Mouse (Mus musculus): ENCODE data around the gene Olfr1494. TPM values are rescaled to one million over a fixed set of nuclear protein-coding genes. Genes with fewer than 3 reads are reported as not detected.

The Olfr1494 gene
- not detected in 2 replicates for polyA plus RNA-seq (2015; fragmentation: Nextera tagmentation; extraction: Ambion mirVana)

DNA sequence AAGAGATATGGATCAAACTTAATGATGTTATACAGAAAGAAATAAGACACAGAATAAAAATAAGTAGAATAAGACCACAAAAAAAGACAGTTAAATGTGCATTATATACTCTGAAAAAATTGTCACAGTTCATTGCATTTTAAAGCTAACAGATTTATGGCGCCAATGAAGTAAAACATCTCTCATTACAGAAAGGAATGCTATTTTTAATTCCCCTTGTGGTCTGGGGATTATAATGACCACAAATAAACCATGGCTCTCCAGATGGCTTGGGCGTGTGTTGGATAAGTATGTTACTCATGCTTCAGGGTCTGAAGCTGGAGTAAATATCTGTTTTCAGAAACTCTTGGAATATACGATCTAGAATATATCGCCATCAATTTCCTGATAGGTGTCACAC is at the start of gene Olfr1494:
Olfr1494 (plus strand) TSS at position 301 of the 400 bp plus-strand sequence.
- WGBS (ENCODE audit: insufficient replicate concordance): 66% methylated on average over 4 of the region's 4 CpGs

DNA sequence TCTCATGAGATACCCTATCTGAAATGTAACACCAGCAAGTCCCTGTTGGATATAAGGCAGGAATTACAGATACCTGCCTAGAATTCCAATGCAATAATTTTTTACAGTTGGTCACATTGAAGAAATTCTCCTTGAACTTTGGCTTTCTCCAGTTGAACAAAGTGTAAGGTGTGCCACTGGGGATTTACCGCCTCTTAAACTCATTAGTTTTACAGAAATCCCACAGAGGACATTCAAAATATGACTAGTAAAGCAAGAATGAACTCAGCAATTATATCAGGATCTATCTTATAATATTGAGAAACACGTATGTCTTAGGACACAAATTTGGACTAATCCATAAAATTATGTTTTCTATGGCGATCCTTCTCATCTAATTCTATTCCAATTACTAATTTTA is 42.6 kb upstream of the Olfr1494 start, which contains the start of gene Olfr1491:
Olfr1491 (plus strand) TSS at position 301 of the 400 bp plus-strand sequence.
- WGBS (ENCODE audit: insufficient replicate concordance): 54% methylated on average over 3 of the region's 3 CpGs
- H3K27me3 ChIP-seq: no peaks in the 10 kb centered on the region
- no peak within 1 kb of the TSS for H3K9ac ChIP-seq
- no peaks in the 10 kb centered on the region for H3K9me3 ChIP-seq (replicated peaks)
- H3K36me3 ChIP-seq (replicated peaks): no peaks in the 10 kb centered on the region
- no peak for ATAC-seq (ENCODE audit: insufficient read depth)
- no peak within 1 kb of the TSS for H3K4me3 ChIP-seq (replicated peaks)
- no peak within 1 kb of the TSS for H3K4me2 ChIP-seq
- H3K4me1 ChIP-seq (replicated peaks): no peaks in the 10 kb centered on the region
- H3K27ac ChIP-seq (replicated peaks): no peak within 1 kb of the TSS

More for the DNA sequence above, at the start of gene Olfr1494:
- Histone ChIP-seq H3K4me3 (replicated peaks) (no peak within 1 kb of the TSS), H3K27me3 (no peaks in the 10 kb centered on the region), H3K4me2 (no peak within 1 kb of the TSS), H3K9me3 (replicated peaks) (no peaks in the 10 kb centered on the region), H3K9ac (no peak within 1 kb of the TSS), H3K36me3 (replicated peaks) (no peaks in the 10 kb centered on the region), H3K27ac (replicated peaks) (no peak within 1 kb of the TSS), H3K4me1 (replicated peaks) (no peaks in the 10 kb centered on the region)
- ATAC-seq (ENCODE audit: insufficient read depth): no peak

DNA sequence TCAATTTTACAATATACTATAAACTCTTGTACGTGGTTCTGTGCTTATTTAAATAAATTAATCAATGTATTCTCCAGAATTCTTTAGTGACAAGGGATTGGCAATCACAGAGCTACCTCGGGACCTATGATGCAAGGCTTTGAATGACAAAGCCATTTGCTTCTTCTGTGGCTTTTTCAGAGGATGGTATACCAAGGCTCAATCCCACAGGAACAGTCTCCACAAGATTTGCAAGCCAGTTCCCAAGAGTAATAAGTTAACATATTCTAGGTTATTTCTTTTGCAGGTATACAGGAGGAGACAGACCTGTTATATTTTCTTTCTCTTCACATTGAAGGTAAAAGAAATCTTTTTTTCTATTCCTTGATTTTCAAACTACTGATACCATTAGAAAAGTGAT is 16.6 kb upstream of the Olfr1494 start, which contains the start of gene Olfr1493-ps1:
Olfr1493-ps1 (plus strand) TSS at position 301 of the 400 bp plus-strand sequence.
- H3K4me3 ChIP-seq (replicated peaks): no peak within 1 kb of the TSS
- no peak within 1 kb of the TSS for H3K27ac ChIP-seq (replicated peaks)
- no peak within 1 kb of the TSS for H3K4me2 ChIP-seq
- no peaks in the 10 kb centered on the region for H3K4me1 ChIP-seq (replicated peaks)
- no peak for ATAC-seq (ENCODE audit: insufficient read depth)
- no peaks in the 10 kb centered on the region for H3K36me3 ChIP-seq (replicated peaks)
- no peak within 1 kb of the TSS for H3K9ac ChIP-seq
- no peaks in the 10 kb centered on the region for H3K27me3 ChIP-seq
- 23% methylated on average over 2 of the region's 2 CpGs for WGBS (ENCODE audit: insufficient replicate concordance)
- no peaks in the 10 kb centered on the region for H3K9me3 ChIP-seq (replicated peaks)

DNA sequence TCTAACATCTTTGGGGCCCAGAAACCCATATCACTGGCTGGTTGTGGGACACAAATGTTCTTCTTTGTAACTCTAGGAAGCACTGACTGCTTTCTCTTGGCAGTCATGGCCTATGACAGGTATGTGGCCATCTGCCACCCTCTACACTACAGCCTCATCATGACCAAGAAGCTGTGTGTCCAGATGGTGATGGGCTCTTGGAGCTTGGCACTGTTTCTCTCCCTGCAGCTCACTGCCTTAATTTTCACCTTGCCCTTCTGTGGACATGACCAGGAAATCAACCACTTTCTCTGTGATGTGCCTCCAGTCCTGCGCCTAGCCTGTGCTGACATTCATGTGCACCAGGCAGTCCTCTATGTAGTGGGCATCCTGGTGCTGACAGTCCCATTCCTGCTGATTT is 9.8 kb downstream of the Olfr1494 start:
- H3K36me3 ChIP-seq (replicated peaks): no peaks in the 10 kb centered on the region
- H3K9ac ChIP-seq: no peak overlapping the region
- no peak for ATAC-seq (ENCODE audit: insufficient read depth)
- WGBS (ENCODE audit: insufficient replicate concordance): 68% methylated on average over 1 of the region's 1 CpGs
- no peak overlapping the region for H3K4me2 ChIP-seq
- H3K27ac ChIP-seq (replicated peaks): no peak overlapping the region
- H3K4me1 ChIP-seq (replicated peaks): no peaks in the 10 kb centered on the region
- H3K4me3 ChIP-seq (replicated peaks): no peak overlapping the region
- no peaks in the 10 kb centered on the region for H3K27me3 ChIP-seq
- H3K9me3 ChIP-seq (replicated peaks): 0 out of 2 replicates have a peak, but pooled peaks cover 3% of the 10 kb centered on the region

DNA sequence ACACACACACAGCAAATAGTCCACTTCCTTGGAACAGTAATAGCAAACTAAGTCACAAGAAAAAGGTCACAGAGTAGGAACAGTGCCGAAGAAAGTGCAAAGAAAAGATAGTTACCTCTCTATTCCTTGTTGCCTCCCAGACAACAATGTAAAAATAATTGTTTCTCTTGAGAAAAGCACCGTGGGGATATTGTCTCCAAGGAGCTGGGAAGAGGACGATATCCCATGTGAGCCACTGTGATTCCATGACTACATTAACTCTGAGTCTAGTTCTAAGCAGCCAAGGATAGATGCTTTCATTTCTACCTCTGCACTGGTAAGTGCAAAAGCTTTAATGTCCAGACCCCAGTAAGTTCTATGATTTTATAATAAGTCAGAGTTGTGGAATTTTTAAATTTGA is 24.8 kb downstream of the Olfr1494 start, which contains the start of gene Olfr1495:
Olfr1495 (plus strand) TSS at position 301 of the 400 bp plus-strand sequence.
- H3K27ac ChIP-seq (replicated peaks): no peak within 1 kb of the TSS
- H3K9ac ChIP-seq: no peak within 1 kb of the TSS
- no peaks in the 10 kb centered on the region for H3K9me3 ChIP-seq (replicated peaks)
- H3K4me3 ChIP-seq (replicated peaks): no peak within 1 kb of the TSS
- H3K36me3 ChIP-seq (replicated peaks): no peaks in the 10 kb centered on the region
- 51% methylated on average over 3 of the region's 3 CpGs for WGBS (ENCODE audit: insufficient replicate concordance)
- no peaks in the 10 kb centered on the region for H3K4me1 ChIP-seq (replicated peaks)
- H3K27me3 ChIP-seq: no peaks in the 10 kb centered on the region
- ATAC-seq (ENCODE audit: insufficient read depth): no peak
- no peak within 1 kb of the TSS for H3K4me2 ChIP-seq

DNA sequence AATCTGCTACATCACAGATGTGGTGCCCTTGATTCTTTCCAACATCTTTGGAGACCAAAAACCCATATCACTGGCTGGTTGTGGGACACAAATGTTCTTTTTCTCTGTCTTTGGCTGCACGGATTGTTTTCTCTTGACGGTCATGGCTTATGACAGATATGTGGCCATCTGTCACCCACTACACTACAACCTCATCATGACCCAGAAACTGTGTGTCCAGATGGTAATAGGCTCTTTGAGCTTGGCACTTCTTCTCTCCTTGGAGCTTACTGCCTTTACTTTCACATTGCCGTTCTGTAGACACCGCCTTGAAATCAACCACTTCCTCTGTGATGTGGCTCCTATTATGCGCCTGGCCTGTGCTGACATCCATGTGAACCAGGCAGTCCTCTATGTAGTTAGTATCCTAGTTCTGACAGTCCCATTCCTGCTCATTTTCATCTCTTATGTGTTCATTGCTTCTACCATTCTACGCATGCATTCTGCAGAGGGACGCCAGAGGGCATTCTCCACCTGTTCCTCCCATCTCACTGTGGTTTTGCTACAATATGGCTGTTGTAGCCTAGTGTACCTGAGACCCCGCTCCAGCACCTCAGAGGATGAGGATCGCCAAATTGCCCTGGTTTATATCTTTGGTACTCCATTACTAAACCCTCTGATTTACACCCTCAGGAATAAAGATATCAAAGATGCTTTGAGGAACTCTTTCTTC is 29.2 kb downstream of the Olfr1494 start:
- H3K9ac ChIP-seq: no peak overlapping the region
- H3K9me3 ChIP-seq (replicated peaks): no peaks in the 10 kb centered on the region
- H3K27me3 ChIP-seq: no peaks in the 10 kb centered on the region
- H3K36me3 ChIP-seq (replicated peaks): no peaks in the 10 kb centered on the region
- no peak overlapping the region for H3K4me3 ChIP-seq (replicated peaks)
- no peak for ATAC-seq (ENCODE audit: insufficient read depth)
- H3K27ac ChIP-seq (replicated peaks): no peak overlapping the region
- no peaks in the 10 kb centered on the region for H3K4me1 ChIP-seq (replicated peaks)
- WGBS (ENCODE audit: insufficient replicate concordance): 70% methylated on average over 9 of the region's 9 CpGs
- no peak overlapping the region for H3K4me2 ChIP-seq

DNA sequence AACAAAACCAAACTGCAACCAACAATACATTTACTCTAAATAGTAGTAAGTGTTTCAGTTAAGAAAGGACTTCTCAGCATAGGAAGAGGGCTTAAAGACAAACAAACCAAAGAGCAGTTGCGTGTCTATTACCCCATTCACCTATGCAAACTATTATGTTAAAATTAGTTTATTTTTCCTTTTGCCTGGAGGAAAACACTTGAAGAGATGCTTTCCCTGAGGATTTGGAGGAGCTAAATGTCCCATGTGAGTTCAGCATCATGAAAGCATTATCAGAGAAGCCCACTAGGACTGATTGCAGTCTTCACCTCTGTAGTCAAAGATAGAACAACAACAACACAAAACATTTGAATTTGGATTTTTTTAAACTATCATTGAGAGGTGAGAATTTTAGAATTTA is 38.0 kb downstream of the Olfr1494 start, which contains the start of gene Olfr1496:
Olfr1496 (plus strand) TSS at position 301 of the 400 bp plus-strand sequence.
- no peak within 1 kb of the TSS for H3K4me2 ChIP-seq
- no peaks in the 10 kb centered on the region for H3K9me3 ChIP-seq (replicated peaks)
- no peaks in the 10 kb centered on the region for H3K36me3 ChIP-seq (replicated peaks)
- 60% methylated on average over 1 of the region's 1 CpGs for WGBS (ENCODE audit: insufficient replicate concordance)
- no peak within 1 kb of the TSS for H3K27ac ChIP-seq (replicated peaks)
- no peak for ATAC-seq (ENCODE audit: insufficient read depth)
- no peaks in the 10 kb centered on the region for H3K27me3 ChIP-seq
- no peak within 1 kb of the TSS for H3K9ac ChIP-seq
- no peaks in the 10 kb centered on the region for H3K4me1 ChIP-seq (replicated peaks)
- H3K4me3 ChIP-seq (replicated peaks): no peak within 1 kb of the TSS

DNA sequence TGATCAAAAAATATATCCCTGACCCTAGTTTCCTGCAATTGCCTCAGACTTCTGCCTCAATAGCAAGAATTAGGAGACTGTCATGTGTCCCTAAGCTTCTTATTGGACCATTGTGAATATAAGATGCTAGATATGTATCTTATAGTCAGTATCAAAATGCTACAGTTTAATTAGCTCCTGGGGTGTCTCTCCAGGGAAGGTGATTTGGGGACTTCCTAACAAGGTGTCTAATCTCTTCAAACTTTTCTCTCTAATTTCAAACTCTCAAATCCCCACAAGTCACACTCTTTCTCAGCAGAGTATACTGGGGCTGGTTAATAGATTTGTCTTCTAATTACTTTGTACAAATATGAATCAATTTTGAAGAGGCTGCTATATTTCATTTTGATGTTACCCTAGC is 58.6 kb downstream of the Olfr1494 start, which contains the start of gene Olfr1497:
Olfr1497 (minus strand) TSS at position 101 of the 400 bp plus-strand sequence.
- Histone ChIP-seq H3K27ac (replicated peaks) (no peak within 1 kb of the TSS), H3K4me3 (replicated peaks) (no peak within 1 kb of the TSS), H3K27me3 (no peaks in the 10 kb centered on the region), H3K9ac (no peak within 1 kb of the TSS), H3K9me3 (replicated peaks) (no peaks in the 10 kb centered on the region), H3K4me1 (replicated peaks) (no peaks in the 10 kb centered on the region), H3K36me3 (replicated peaks) (no peaks in the 10 kb centered on the region), H3K4me2 (no peak within 1 kb of the TSS)
- ATAC-seq (ENCODE audit: insufficient read depth): no peak

Other genes starting within 250 kb of the Olfr1494 start
- gene Olfr1477, start 239.2 kb upstream of the Olfr1494 start, polyA plus RNA-seq (2015; fragmentation: Nextera tagmentation; extraction: Ambion mirVana): not detected in 2 replicates
- gene Olfr1480, start 211.8 kb upstream of the Olfr1494 start, polyA plus RNA-seq (2015; fragmentation: Nextera tagmentation; extraction: Ambion mirVana): not detected in 2 replicates
- gene Olfr1484, start 156.2 kb upstream of the Olfr1494 start, polyA plus RNA-seq (2015; fragmentation: Nextera tagmentation; extraction: Ambion mirVana): not detected in 2 replicates
- not detected in 2 replicates for gene Olfr1487, start 122.4 kb upstream of the Olfr1494 start, polyA plus RNA-seq (2015; fragmentation: Nextera tagmentation; extraction: Ambion mirVana)
- not detected in 2 replicates for gene Olfr1489, start 108.1 kb upstream of the Olfr1494 start, polyA plus RNA-seq (2015; fragmentation: Nextera tagmentation; extraction: Ambion mirVana)
- not detected in 2 replicates for gene Olfr1490, start 88.6 kb upstream of the Olfr1494 start, polyA plus RNA-seq (2015; fragmentation: Nextera tagmentation; extraction: Ambion mirVana)
- gene Olfr1491, start 42.5 kb upstream of the Olfr1494 start, polyA plus RNA-seq (2015; fragmentation: Nextera tagmentation; extraction: Ambion mirVana): not detected in 2 replicates
- not detected in 2 replicates for gene Olfr1493-ps1, start 16.4 kb upstream of the Olfr1494 start, polyA plus RNA-seq (2015; fragmentation: Nextera tagmentation; extraction: Ambion mirVana)
- gene Olfr1495, start 24.9 kb downstream of the Olfr1494 start, polyA plus RNA-seq (2015; fragmentation: Nextera tagmentation; extraction: Ambion mirVana): not detected in 2 replicates
- gene Olfr1496, start 38.1 kb downstream of the Olfr1494 start, polyA plus RNA-seq (2015; fragmentation: Nextera tagmentation; extraction: Ambion mirVana): not detected in 2 replicates
- gene Olfr1497, start 58.5 kb downstream of the Olfr1494 start, polyA plus RNA-seq (2015; fragmentation: Nextera tagmentation; extraction: Ambion mirVana): not detected in 2 replicates
- not detected in 2 replicates for gene Olfr1499, start 79.7 kb downstream of the Olfr1494 start, polyA plus RNA-seq (2015; fragmentation: Nextera tagmentation; extraction: Ambion mirVana)
- not detected in 2 replicates for gene Olfr1500, start 90.8 kb downstream of the Olfr1494 start, polyA plus RNA-seq (2015; fragmentation: Nextera tagmentation; extraction: Ambion mirVana)
- gene Olfr1501, start 111.0 kb downstream of the Olfr1494 start, polyA plus RNA-seq (2015; fragmentation: Nextera tagmentation; extraction: Ambion mirVana): not detected in 2 replicates
- gene Olfr1502, start 122.1 kb downstream of the Olfr1494 start, polyA plus RNA-seq (2015; fragmentation: Nextera tagmentation; extraction: Ambion mirVana): not detected in 2 replicates
- not detected in 2 replicates for gene Olfr1504, start 158.2 kb downstream of the Olfr1494 start, polyA plus RNA-seq (2015; fragmentation: Nextera tagmentation; extraction: Ambion mirVana)
- gene Olfr1505, start 173.8 kb downstream of the Olfr1494 start, polyA plus RNA-seq (2015; fragmentation: Nextera tagmentation; extraction: Ambion mirVana): not detected in 2 replicates